Mouse (Mus musculus) E14TG2a.4 (cell line): Measurements from ENCODE around the gene Rab13.
"Not testable (repeated sequence)": the region's sequence is repeated elsewhere in the genome, so short reads cannot be mapped to it uniquely, and the experiment has no call there.

ENCODE experiments used
- H3K27me3 ChIP-seq: 2 replicates; pipeline ENCODE4 v1.6.1; 2014; ENCODE audit warnings: low read length, control low read depth; ENCODE audit not compliant: insufficient read depth
- H3K36me3 ChIP-seq: 2 replicates; pipeline ENCODE4 v1.6.1; 2014; ENCODE audit warnings: low read length, control low read depth; ENCODE audit not compliant: insufficient read depth
- H3K4me1 ChIP-seq: replicated peaks from 2 replicates; pipeline ENCODE4 v1.6.1; 2014; ENCODE audit warnings: low read depth, low read length, control low read depth
- H3K4me3 ChIP-seq: replicated peaks from 2 replicates; pipeline ENCODE4 v1.5.1; 2014; ENCODE audit warnings: mild to moderate bottlenecking, low read length
- H3K9me3 ChIP-seq: 2 replicates; pipeline ENCODE4 v1.6.1; 2014; ENCODE audit warnings: low read length, control low read depth
- CTCF ChIP-seq: conservative IDR thresholded peaks from 2 replicates; pipeline ENCODE4 v1.5.1; 2014; ENCODE audit warnings: low read length
- NANOG ChIP-seq: IDR thresholded peaks from 2 replicates; pipeline ENCODE4 v1.6.1; 2014; ENCODE audit warnings: borderline replicate concordance, low read length, mixed read lengths
- POU5F1 ChIP-seq: IDR thresholded peaks from 2 replicates; pipeline ENCODE4 v1.6.1; 2014; ENCODE audit warnings: low read length, borderline replicate concordance

The Rab13 gene

GRCm38 (mm10) chr3:90242984-90243775 lies 29.7 kb downstream of the Rab13 start, which contains the start of gene Creb3l4:
Creb3l4 (minus strand) TSS chr3:90243512.
- Histone ChIP-seq H3K9me3 (no peaks in the 10 kb centered on the region), H3K4me3 (peak within 1 kb of the TSS; percentile 73), H3K4me1 (peaks cover 44% of the 10 kb centered on the region), H3K27me3 (peaks cover 12% of the 10 kb centered on the region), H3K36me3 (no peaks in the 10 kb centered on the region)
- TF ChIP-seq CTCF (no peak), NANOG (no peak), POU5F1 (no peak)

GRCm38 (mm10) chr3:90245406-90245805 lies 31.9 kb downstream of the Rab13 start:
- Histone ChIP-seq H3K9me3 (no peaks in the 10 kb centered on the region), H3K4me1 (peaks cover 58% of the 10 kb centered on the region), H3K27me3 (peaks cover 12% of the 10 kb centered on the region), H3K36me3 (peaks cover 11% of the 10 kb centered on the region), H3K4me3 (no peak overlapping the region)
- TF ChIP-seq POU5F1 (no peak), CTCF (no peak), NANOG (no peak)

- TF ChIP-seq NANOG (no peak), CTCF (no peak), POU5F1 (no peak)
- no peaks in the 10 kb centered on the region for H3K9me3 ChIP-seq
- no peaks in the 10 kb centered on the region for H3K27me3 ChIP-seq
These were observed 34.1 kb downstream of the Rab13 start for GRCm38 (mm10) chr3:90247630-90247959.

GRCm38 (mm10) chr3:90247960-90248745 lies 34.7 kb downstream of the Rab13 start, which contains the start of gene Slc39a1:
Slc39a1 (plus strand) TSS chr3:90248172.
- TF ChIP-seq POU5F1 (no peak), NANOG (no peak), CTCF (no peak)

More at GRCm38 (mm10) chr3:90247630-90247959, 34.1 kb downstream of the Rab13 start:
- Histone ChIP-seq H3K4me3 (peak overlapping the region; percentile 68), H3K36me3 (peaks cover 32% of the 10 kb centered on the region), H3K4me1 (peaks cover 47% of the 10 kb centered on the region)

GRCm38 (mm10) chr3:90248746-90249100 lies 35.2 kb downstream of the Rab13 start:
- Histone ChIP-seq H3K27me3 (no peaks in the 10 kb centered on the region), H3K36me3 (peaks cover 33% of the 10 kb centered on the region), H3K9me3 (no peaks in the 10 kb centered on the region), H3K4me3 (peak overlapping the region; percentile 87), H3K4me1 (peaks cover 37% of the 10 kb centered on the region)
- TF ChIP-seq POU5F1, result no peak
- no peak for TF ChIP-seq NANOG
- TF ChIP-seq CTCF, result no peak

More at GRCm38 (mm10) chr3:90247960-90248745, 34.7 kb downstream of the Rab13 start, which contains the start of gene Slc39a1:
- H3K27me3 ChIP-seq, result no peaks in the 10 kb centered on the region
- H3K9me3 ChIP-seq, result no peaks in the 10 kb centered on the region
- peaks cover 42% of the 10 kb centered on the region for H3K4me1 ChIP-seq
- peak within 1 kb of the TSS; percentile 87 for H3K4me3 ChIP-seq
- H3K36me3 ChIP-seq, result peaks cover 33% of the 10 kb centered on the region

- peaks cover 33% of the 10 kb centered on the region for H3K36me3 ChIP-seq
- TF ChIP-seq NANOG (no peak), CTCF (no peak), POU5F1 (no peak)
- no peaks in the 10 kb centered on the region for H3K9me3 ChIP-seq
- H3K4me1 ChIP-seq, result peaks cover 43% of the 10 kb centered on the region
- no peak overlapping the region for H3K4me3 ChIP-seq
- no peaks in the 10 kb centered on the region for H3K27me3 ChIP-seq
These were observed 37.3 kb downstream of the Rab13 start for GRCm38 (mm10) chr3:90250791-90251190.

- not testable (repeated sequence) for H3K9me3 ChIP-seq, H3K27me3 ChIP-seq, H3K4me3 ChIP-seq
- Histone ChIP-seq H3K36me3 (peaks cover 43% of the 10 kb centered on the region), H3K4me1 (peaks cover 45% of the 10 kb centered on the region)
These were observed 38.3 kb downstream of the Rab13 start for GRCm38 (mm10) chr3:90251731-90252226.

- H3K9me3 ChIP-seq, H3K4me3 ChIP-seq, H3K27me3 ChIP-seq: not testable (repeated sequence)
- peaks cover 45% of the 10 kb centered on the region for H3K4me1 ChIP-seq
- H3K36me3 ChIP-seq, result peaks cover 52% of the 10 kb centered on the region
These were observed 39.2 kb downstream of the Rab13 start for GRCm38 (mm10) chr3:90252659-90253058.

GRCm38 (mm10) chr3:90253174-90253573 lies 39.7 kb downstream of the Rab13 start:
- peaks cover 57% of the 10 kb centered on the region for H3K36me3 ChIP-seq
- H3K4me3 ChIP-seq, H3K27me3 ChIP-seq, H3K9me3 ChIP-seq: not testable (repeated sequence)
- H3K4me1 ChIP-seq, result peaks cover 43% of the 10 kb centered on the region
